Mouse (Mus musculus) spleen, postnatal 10 days (tissue): ENCODE data around the gene Gm14698.
"Not testable (repeated sequence)": the region's sequence is repeated elsewhere in the genome, so short reads cannot be mapped to it uniquely, and the experiment has no call there.

Source experiments
- DNase-seq, 2 experiments: peaks; one replicate each; pipeline ENCODE4 v3.0.0; 2021 to 2022; ENCODE audit warnings: low spot score in 2 of 2

Gm14698 gene

GRCm38 (mm10) chrX:68821059-68821458 lies at the start of gene Gm14698:
Gene Gm14698 (plus strand): TSS chrX:68821093.
- not testable (repeated sequence) for DNase-seq

GRCm38 (mm10) chrX:68820449-68820848 lies 444 bp upstream of the Gm14698 start:
- DNase-seq: not testable (repeated sequence)

DNA sequence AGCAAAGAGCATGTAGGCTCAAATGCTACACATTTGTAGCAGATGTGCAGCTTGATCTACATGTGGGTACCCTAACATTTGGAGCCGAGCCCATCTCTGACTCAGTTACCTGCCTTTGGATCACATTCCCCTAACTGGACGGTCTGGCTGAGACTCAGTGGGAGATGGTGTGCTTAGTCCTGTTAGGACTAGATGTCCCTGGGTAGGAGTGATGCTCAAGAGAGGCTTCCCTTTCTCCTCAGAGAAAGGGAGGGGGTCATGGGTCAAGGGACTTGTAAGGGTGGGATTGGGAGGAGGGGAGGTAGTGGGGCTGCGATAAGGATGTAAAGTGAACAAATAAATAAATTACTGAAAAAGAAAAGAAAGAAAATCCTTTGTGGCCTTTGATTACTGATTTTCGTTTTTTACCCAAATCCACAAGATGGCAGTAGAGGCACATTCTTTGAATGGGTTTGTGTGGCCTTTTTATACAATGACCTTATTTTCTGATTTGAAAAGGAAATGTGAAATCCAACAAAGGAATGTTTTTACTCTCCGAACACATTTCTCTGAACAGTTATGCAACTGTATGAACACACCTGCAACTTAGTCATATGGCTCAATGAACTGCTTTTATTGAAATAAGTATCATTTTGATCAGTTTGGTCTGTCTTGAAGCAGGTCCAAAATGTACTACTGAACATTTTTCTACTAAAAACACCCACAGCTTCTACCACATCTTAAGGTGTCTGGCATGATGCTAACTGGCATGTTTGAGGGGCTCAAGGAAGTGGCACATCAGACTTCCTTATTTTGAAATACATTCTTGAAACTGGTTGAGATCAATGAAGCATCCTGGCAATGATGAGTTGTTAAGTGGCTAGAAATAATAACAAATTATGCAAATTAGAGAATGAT lies 18.9 kb downstream of the Gm14698 start:
- no peak for DNase-seq

GRCm38 (mm10) chrX:68865145-68865544 lies 44.3 kb downstream of the Gm14698 start:
- DNase-seq: no peak
